Mouse (Mus musculus) liver, postnatal 0 days (tissue): Measurements from ENCODE around the gene Klhdc7a. TPM values are rescaled to one million over a fixed set of nuclear protein-coding genes. Genes with fewer than 3 reads are reported as not detected.
A peak's percentile ranks its signal among the peaks of the same experiment; 100 is the strongest.

ENCODE experiments used
- ATAC-seq: fragments of 200-750 bp; cut with Nextera tagmentation; 2 replicates; pipeline ENCODE4 v1.8.0; 2017; ENCODE audit warnings: mild to moderate bottlenecking, moderate library complexity
- DNase-seq: peaks from one replicate; pipeline ENCODE4 v3.0.0-alpha.2; 2016
- H3K27ac ChIP-seq: fragments of 300-500 bp; sonication (generic); 2 replicates; pipeline ENCODE4 v1.5.1; 2014; ENCODE audit warnings: antibody characterized with exemption, moderate library complexity, mild to moderate bottlenecking, low read depth
- H3K27me3 ChIP-seq: fragments of 300-500 bp; sonication (generic); 2 replicates; pipeline ENCODE4 v1.6.1; 2014; ENCODE audit warnings: low read length, control low read depth, mixed read lengths; ENCODE audit not compliant: insufficient read depth
- H3K36me3 ChIP-seq: fragments of 300-500 bp; sonication (generic); replicated peaks from 2 replicates; pipeline ENCODE4 v1.6.1; 2014; ENCODE audit warnings: mild to moderate bottlenecking, control low read depth, low read length, moderate library complexity, mixed read lengths; ENCODE audit not compliant: insufficient read depth
- H3K4me1 ChIP-seq: fragments of 300-500 bp; sonication (generic); 2 replicates; pipeline ENCODE4 v1.6.1; 2014; ENCODE audit warnings: antibody characterized with exemption, mild to moderate bottlenecking, control low read depth; ENCODE audit not compliant: insufficient read depth
- H3K4me2 ChIP-seq: fragments of 300-500 bp; sonication (generic); 2 replicates; pipeline ENCODE4 v1.6.1; 2014; ENCODE audit warnings: low read depth, mild to moderate bottlenecking, low read length, moderate library complexity, mixed read lengths
- H3K4me3 ChIP-seq: fragments of 300-500 bp; sonication (generic); 2 replicates; pipeline ENCODE4 v1.5.1; 2014; ENCODE audit warnings: low read depth, low read length
- H3K9ac ChIP-seq: fragments of 300-500 bp; sonication (generic); replicated peaks from 2 replicates; pipeline ENCODE4 v1.6.1; 2014; ENCODE audit warnings: mild to moderate bottlenecking, moderate library complexity
- H3K9me3 ChIP-seq: fragments of 300-500 bp; sonication (generic); 2 replicates; pipeline ENCODE4 v1.6.1; 2016; ENCODE audit warnings: mild to moderate bottlenecking, control low read depth, low read length, mixed read lengths
- CTCF ChIP-seq: sonication (generic); IDR thresholded peaks from 2 replicates; pipeline ENCODE4 v1.5.1; 2016; ENCODE audit warnings: antibody characterized with exemption, low read depth
- EP300 ChIP-seq: IDR thresholded peaks from 2 replicates; pipeline ENCODE4 v1.6.1; 2016; ENCODE audit warnings: antibody characterized with exemption, low read depth, mild to moderate bottlenecking
- WGBS: fragments of 180-500 bp; shearing (Covaris S2); extraction: QIAGEN DNeasy Blood & Tissue Kit; methylation state at CpG from one replicate; pipeline ENCODE4 v1.1.7; 2014; ENCODE audit not compliant: insufficient replicate concordance; 5-methylcytosine and 5-hydroxymethylcytosine counted together
- microRNA counts: library from miRNA; unstranded; fragments of <30 nt; microRNA quantifications from one replicate; lab custom pipeline; 2015
- microRNA-seq: library from miRNA; unstranded; fragments of <30 nt; microRNA quantifications from one replicate; pipeline ENCODE4, GENCODE M21; 2016
- polyA plus RNA-seq: library from polyadenylated mRNA; unstranded; fragments of >200 nt; fragmentation: Nextera tagmentation; extraction: Ambion mirVana; gene quantifications from 2 replicates; pipeline ENCODE4 v1.2.1, GENCODE M21; 2015

Gene Klhdc7a
- polyA plus RNA-seq, 1 experiment from 2014 or later, result 0.65 TPM

GRCm38 (mm10) chr4:139932970-139933801 is 34.6 kb downstream of the Klhdc7a start:
- no peak overlapping the region for H3K9ac ChIP-seq
- H3K4me1 ChIP-seq, result no peaks in the 10 kb centered on the region
- no peak overlapping the region for H3K4me2 ChIP-seq
- TF ChIP-seq EP300, result no peak
- no peak for TF ChIP-seq CTCF
- H3K9me3 ChIP-seq, result no peaks in the 10 kb centered on the region
- H3K4me3 ChIP-seq, result no peak overlapping the region
- WGBS, result 72% methylated on average over 18 of the region's 18 CpGs
- peaks cover 3% of the 10 kb centered on the region; the same call in 1 of the 2 replicates for H3K27me3 ChIP-seq
- ATAC-seq, result no peak
- no peak for DNase-seq
- no peaks in the 10 kb centered on the region for H3K36me3 ChIP-seq
- H3K27ac ChIP-seq, result no peak overlapping the region

- Histone ChIP-seq H3K36me3 (no peaks in the 10 kb centered on the region), H3K4me1 (no peaks in the 10 kb centered on the region), H3K27ac (no peak overlapping the region), H3K4me2 (no peak overlapping the region), H3K9me3 (no peaks in the 10 kb centered on the region), H3K9ac (no peak overlapping the region), H3K4me3 (no peak overlapping the region), H3K27me3 (peaks cover 4% of the 10 kb centered on the region)
- DNase-seq (no peak), ATAC-seq (no peak)
- TF ChIP-seq CTCF (no peak), EP300 (no peak)
- 29% methylated on average over 12 of the region's 12 CpGs for WGBS
Observed at GRCm38 (mm10) chr4:139931790-139932510, 35.9 kb downstream of the Klhdc7a start.

GRCm38 (mm10) chr4:139930885-139931284 is 36.9 kb downstream of the Klhdc7a start:
- WGBS, result 30% methylated on average over 7 of the region's 7 CpGs
- Histone ChIP-seq H3K27me3 (peaks cover 15% of the 10 kb centered on the region), H3K9ac (no peak overlapping the region), H3K4me1 (no peaks in the 10 kb centered on the region), H3K27ac (no peak overlapping the region), H3K4me3 (no peak overlapping the region), H3K4me2 (no peak overlapping the region), H3K9me3 (no peaks in the 10 kb centered on the region), H3K36me3 (no peaks in the 10 kb centered on the region)
- TF ChIP-seq EP300 (no peak), CTCF (no peak)
- DNase-seq, result no peak
- peak; percentile 54; the same call in 1 of the 2 replicates for ATAC-seq

GRCm38 (mm10) chr4:139926161-139926561 is 41.7 kb downstream of the Klhdc7a start:
- no peak overlapping the region for H3K4me3 ChIP-seq
- H3K27ac ChIP-seq, result no peak overlapping the region
- no peak for ATAC-seq
- no peaks in the 10 kb centered on the region for H3K36me3 ChIP-seq
- no peaks in the 10 kb centered on the region for H3K9me3 ChIP-seq
- H3K9ac ChIP-seq, result no peak overlapping the region
- H3K4me1 ChIP-seq, result no peaks in the 10 kb centered on the region
- 10% methylated on average over 11 of the region's 11 CpGs for WGBS
- TF ChIP-seq CTCF (no peak), EP300 (no peak)
- DNase-seq, result no peak
- H3K4me2 ChIP-seq, result no peak overlapping the region
- peaks cover 20% of the 10 kb centered on the region for H3K27me3 ChIP-seq

- H3K27ac ChIP-seq, result no peak overlapping the region
- H3K4me3 ChIP-seq, result no peak overlapping the region
- no peak for DNase-seq
- no peaks in the 10 kb centered on the region for H3K9me3 ChIP-seq
- peaks cover 20% of the 10 kb centered on the region for H3K27me3 ChIP-seq
- ATAC-seq, result no peak
- WGBS, result 16% methylated on average over 34 of the region's 34 CpGs
- H3K9ac ChIP-seq, result no peak overlapping the region
- no peak overlapping the region for H3K4me2 ChIP-seq
- no peaks in the 10 kb centered on the region for H3K4me1 ChIP-seq
- TF ChIP-seq EP300, result no peak
- TF ChIP-seq CTCF, result peak; percentile 35; the same call in 1 of the 2 replicates
- H3K36me3 ChIP-seq, result no peaks in the 10 kb centered on the region
Observed at GRCm38 (mm10) chr4:139925275-139926160, 42.3 kb downstream of the Klhdc7a start.

GRCm38 (mm10) chr4:139916731-139917130 is 51.1 kb downstream of the Klhdc7a start:
- Histone ChIP-seq H3K9ac (no peak overlapping the region), H3K4me1 (no peaks in the 10 kb centered on the region), H3K36me3 (no peaks in the 10 kb centered on the region), H3K27ac (no peak overlapping the region), H3K4me3 (no peak overlapping the region), H3K9me3 (no peaks in the 10 kb centered on the region), H3K27me3 (no peaks in the 10 kb centered on the region), H3K4me2 (no peak overlapping the region)
- 63% methylated on average over 7 of the region's 7 CpGs for WGBS
- TF ChIP-seq CTCF (no peak), EP300 (no peak)
- ATAC-seq (no peak), DNase-seq (no peak)

MicroRNA genes within 50 kb of the gene (microRNA counts, 519-probe panel; counts per million panel counts)
- microRNA mmu-miR-2139 (lab: Ali Mortazavi, UCI), result not detected

Small RNA genes lying within 50 kb of the gene (microRNA-seq; reads per million reads assigned to microRNA genes)
- not detected for gene Mir2139

Other genes with a start within 250 kb of the Klhdc7a start
- not detected in 2 replicates for gene Pax7, start 134.5 kb downstream of the Klhdc7a start, polyA plus RNA-seq